Mouse (Mus musculus): Measurements from ENCODE around the gene Ptprm.

Ptprm gene

GRCm38 (mm10) chr17:66619996-66620656 is 734.1 kb downstream of the Ptprm start:
- DNase-seq, result no peak

GRCm38 (mm10) chr17:66619255-66619826 is 734.9 kb downstream of the Ptprm start:
- no peak for DNase-seq

Data from lung, postnatal 14 days (tissue).